In genomic region chr7:72866966-72867754, GRCm38 (mm10) we compare ENCODE assay signal across 29 mouse cellular contexts.
A peak's percentile ranks its signal among the peaks of the same experiment; 100 is the strongest.
DNase-seq lines count a peak whose midpoint lies in the region; ATAC-seq lines count a peak whose summit lies in the region.
"Had no signal": no experiment of that assay in that cellular context is flagged by ENCODE, and none has a peak within 500 bp of the region (broad histone marks: within the 10 kb centered on the region; RNA-seq: fewer than 3 reads in every experiment).

No protein-coding gene starts in this region.

- no peak overlapping the region for H3K27ac ChIP-seq in forebrain, embryonic 14.5 days (ENCODE audit: low read depth, low read length)
- no peak overlapping the region for H3K27ac ChIP-seq in forebrain, embryonic 10.5 days
- H3K27ac ChIP-seq in midbrain, embryonic 13.5 days = 0 out of 2 replicates have a peak overlapping the region, but pooled peaks have one; percentile 7
- no peak overlapping the region for H3K27ac ChIP-seq in midbrain, embryonic 11.5 days (ENCODE audit: low read depth, low read length)
- no peak overlapping the region for H3K27ac ChIP-seq in hindbrain, embryonic 15.5 days (replicated peaks)
- peak overlapping the region; percentile 10; the same call in 1 of the 2 replicates for H3K27ac ChIP-seq in neural tube, embryonic 15.5 days (replicated peaks)
- H3K27ac ChIP-seq: embryonic facial prominence, embryonic 12.5 days; layer of hippocampus, adult 2 months; limb, embryonic 13.5 days; lung, embryonic 15.5 days; midbrain, embryonic 12.5 days; stomach, postnatal 0 days had no signal

- ATAC-seq in forebrain, embryonic 14.5 days = no peak
- ATAC-seq in midbrain, embryonic 13.5 days = no peak
- ATAC-seq in midbrain, embryonic 11.5 days (ENCODE audit: low FRiP score) = no peak
- ATAC-seq in hindbrain, embryonic 15.5 days (ENCODE audit: low FRiP score, low read depth) = peak; percentile 61; the same call in 1 of the 2 replicates
- peak; percentile 82 for ATAC-seq in neural tube, embryonic 15.5 days (ENCODE audit: low FRiP score)
- ATAC-seq: inflammation-experienced regulatory T-cells, adult 6 months; Patski had no signal

- no peaks in the 10 kb centered on the region for H3K9me3 ChIP-seq in forebrain, embryonic 14.5 days (replicated peaks; ENCODE audit: control insufficient read depth, low read length)
- H3K9me3 ChIP-seq in forebrain, embryonic 10.5 days = no peaks in the 10 kb centered on the region
- no peaks in the 10 kb centered on the region for H3K9me3 ChIP-seq in midbrain, embryonic 13.5 days
- H3K9me3 ChIP-seq in midbrain, embryonic 11.5 days (ENCODE audit: control insufficient read depth, low read length) = no peaks in the 10 kb centered on the region
- H3K9me3 ChIP-seq in hindbrain, embryonic 15.5 days = no peaks in the 10 kb centered on the region
- H3K9me3 ChIP-seq in neural tube, embryonic 15.5 days (replicated peaks) = no peaks in the 10 kb centered on the region
- H3K9me3 ChIP-seq: limb, embryonic 13.5 days; lung, embryonic 15.5 days; midbrain, embryonic 12.5 days had no signal

- no peak overlapping the region for H3K9ac ChIP-seq in forebrain, embryonic 14.5 days (ENCODE audit: low read length)
- H3K9ac ChIP-seq in midbrain, embryonic 13.5 days (replicated peaks) = no peak overlapping the region
- H3K9ac ChIP-seq in midbrain, embryonic 11.5 days (ENCODE audit: low read length) = no peak overlapping the region
- H3K9ac ChIP-seq in hindbrain, embryonic 15.5 days = no peak overlapping the region
- no peak overlapping the region for H3K9ac ChIP-seq in neural tube, embryonic 15.5 days (replicated peaks)
- H3K9ac ChIP-seq: embryonic facial prominence, embryonic 12.5 days; limb, embryonic 13.5 days; lung, embryonic 15.5 days; midbrain, embryonic 12.5 days had no signal

- no peak overlapping the region for H3K4me3 ChIP-seq in forebrain, embryonic 14.5 days (ENCODE audit: low read depth, low read length)
- no peak overlapping the region for H3K4me3 ChIP-seq in forebrain, embryonic 10.5 days
- no peak overlapping the region for H3K4me3 ChIP-seq in midbrain, embryonic 13.5 days (replicated peaks)
- H3K4me3 ChIP-seq in midbrain, embryonic 11.5 days (ENCODE audit: low read depth, low read length) = no peak overlapping the region
- no peak overlapping the region for H3K4me3 ChIP-seq in hindbrain, embryonic 15.5 days
- no peak overlapping the region for H3K4me3 ChIP-seq in neural tube, embryonic 15.5 days (replicated peaks)
- H3K4me3 ChIP-seq: embryonic facial prominence, embryonic 12.5 days; layer of hippocampus, adult 2 months; limb, embryonic 13.5 days; lung, embryonic 15.5 days; midbrain, embryonic 12.5 days; myocyte had no signal

- no peaks in the 10 kb centered on the region for H3K27me3 ChIP-seq in forebrain, embryonic 14.5 days (replicated peaks; ENCODE audit: control insufficient read depth, insufficient read depth, low read length)
- H3K27me3 ChIP-seq in forebrain, embryonic 10.5 days (ENCODE audit: poor library complexity, severe bottlenecking) = no peaks in the 10 kb centered on the region
- no peaks in the 10 kb centered on the region for H3K27me3 ChIP-seq in midbrain, embryonic 13.5 days
- no peaks in the 10 kb centered on the region for H3K27me3 ChIP-seq in midbrain, embryonic 11.5 days (ENCODE audit: control insufficient read depth, insufficient read depth, low read length)
- H3K27me3 ChIP-seq in hindbrain, embryonic 15.5 days = no peaks in the 10 kb centered on the region
- no peaks in the 10 kb centered on the region for H3K27me3 ChIP-seq in neural tube, embryonic 15.5 days (replicated peaks)
- H3K27me3 ChIP-seq: embryonic facial prominence, embryonic 12.5 days; limb, embryonic 13.5 days; lung, embryonic 15.5 days; midbrain, embryonic 12.5 days had no signal

- DNase-seq in forebrain, embryonic 14.5 days (ENCODE audit: low spot score) = peak; percentile 45
- DNase-seq in forebrain, embryonic 10.5 days (ENCODE audit: extremely low spot score, low spot score) = no peak
- DNase-seq in midbrain, embryonic 11.5 days (ENCODE audit: low spot score, missing footprints) = no peak
- DNase-seq in ovary, postnatal 14 days (ENCODE audit: low spot score) = no peak
- DNase-seq: adrenal gland, postnatal 14 days; cerebellum, adult 11-12 months; cerebellum, adult 9-11 months; embryo, embryonic 11 days; gastrocnemius, postnatal 14 days; heart, postnatal 36 days; kidney, adult 11 months; kidney, postnatal 36 days; right cerebral cortex, postnatal 4 days; thymus, adult 18-20 months; thymus, postnatal 25 days had no signal

- H3K36me3 ChIP-seq in forebrain, embryonic 14.5 days (ENCODE audit: control insufficient read depth, insufficient read depth, low read length) = no peaks in the 10 kb centered on the region
- H3K36me3 ChIP-seq in forebrain, embryonic 10.5 days (replicated peaks) = no peaks in the 10 kb centered on the region
- H3K36me3 ChIP-seq in midbrain, embryonic 13.5 days = no peaks in the 10 kb centered on the region
- H3K36me3 ChIP-seq in midbrain, embryonic 11.5 days (ENCODE audit: control insufficient read depth, insufficient read depth, low read length) = no peaks in the 10 kb centered on the region
- no peaks in the 10 kb centered on the region for H3K36me3 ChIP-seq in hindbrain, embryonic 15.5 days
- no peaks in the 10 kb centered on the region for H3K36me3 ChIP-seq in neural tube, embryonic 15.5 days
- H3K36me3 ChIP-seq: embryonic facial prominence, embryonic 12.5 days; limb, embryonic 13.5 days; lung, embryonic 15.5 days; midbrain, embryonic 12.5 days had no signal

- H3K4me2 ChIP-seq in forebrain, embryonic 14.5 days (ENCODE audit: low read length) = no peak overlapping the region
- no peak overlapping the region for H3K4me2 ChIP-seq in midbrain, embryonic 13.5 days (replicated peaks)
- H3K4me2 ChIP-seq in midbrain, embryonic 11.5 days = no peak overlapping the region
- no peak overlapping the region for H3K4me2 ChIP-seq in hindbrain, embryonic 15.5 days
- H3K4me2 ChIP-seq in neural tube, embryonic 15.5 days = no peak overlapping the region
- H3K4me2 ChIP-seq: embryonic facial prominence, embryonic 12.5 days; heart, embryonic 11.5 days; limb, embryonic 13.5 days; liver, embryonic 11.5 days; lung, embryonic 15.5 days; midbrain, embryonic 12.5 days had no signal

- WGBS in forebrain, embryonic 14.5 days = 31% methylated on average over 6 of the region's 6 CpGs
- WGBS in forebrain, embryonic 10.5 days = 73% methylated on average over 6 of the region's 6 CpGs
- 73% methylated on average over 6 of the region's 6 CpGs for WGBS in midbrain, embryonic 13.5 days
- 84% methylated on average over 6 of the region's 6 CpGs for WGBS in midbrain, embryonic 11.5 days
- WGBS in hindbrain, embryonic 15.5 days = 50% methylated on average over 6 of the region's 6 CpGs
- WGBS in neural tube, embryonic 15.5 days = 25% methylated on average over 6 of the region's 6 CpGs

- no peaks in the 10 kb centered on the region for H3K4me1 ChIP-seq in forebrain, embryonic 14.5 days (ENCODE audit: control insufficient read depth, insufficient read depth, low read length)
- peaks cover 19% of the 10 kb centered on the region; the same call in 1 of the 2 replicates for H3K4me1 ChIP-seq in forebrain, embryonic 10.5 days
- peaks cover 12% of the 10 kb centered on the region for H3K4me1 ChIP-seq in midbrain, embryonic 13.5 days (replicated peaks)
- H3K4me1 ChIP-seq in midbrain, embryonic 11.5 days (ENCODE audit: control insufficient read depth, insufficient read depth, low read length) = no peaks in the 10 kb centered on the region
- 0 out of 2 replicates have a peak, but pooled peaks cover 11% of the 10 kb centered on the region for H3K4me1 ChIP-seq in hindbrain, embryonic 15.5 days (replicated peaks)
- H3K4me1 ChIP-seq in neural tube, embryonic 15.5 days = peaks cover 25% of the 10 kb centered on the region
- H3K4me1 ChIP-seq: embryonic facial prominence, embryonic 12.5 days; lung, embryonic 15.5 days; midbrain, embryonic 12.5 days had no signal

Comparison
In these comparisons a context has a peak if more than half of its experiments do, and no peak if none do; other contexts are left out.
1. H3K27ac ChIP-seq: peak in midbrain, embryonic 13.5 days (single experiment) and neural tube, embryonic 15.5 days (single experiment); none in forebrain, embryonic 14.5 days (single experiment), forebrain, embryonic 10.5 days (single experiment), midbrain, embryonic 11.5 days (single experiment) and hindbrain, embryonic 15.5 days (single experiment).
2. ATAC-seq: peak in hindbrain, embryonic 15.5 days (single experiment) and neural tube, embryonic 15.5 days (single experiment); none in forebrain, embryonic 14.5 days (single experiment), midbrain, embryonic 13.5 days (single experiment) and midbrain, embryonic 11.5 days (single experiment).